Mouse (Mus musculus): ENCODE measurements at regions not wholly inside any gene's neighbourhood (a gene's known extent, or its start where the extent isn't known, plus 50 kb on each side); places are given as distances from the start of the nearest gene placed in this dataset.

DNA sequence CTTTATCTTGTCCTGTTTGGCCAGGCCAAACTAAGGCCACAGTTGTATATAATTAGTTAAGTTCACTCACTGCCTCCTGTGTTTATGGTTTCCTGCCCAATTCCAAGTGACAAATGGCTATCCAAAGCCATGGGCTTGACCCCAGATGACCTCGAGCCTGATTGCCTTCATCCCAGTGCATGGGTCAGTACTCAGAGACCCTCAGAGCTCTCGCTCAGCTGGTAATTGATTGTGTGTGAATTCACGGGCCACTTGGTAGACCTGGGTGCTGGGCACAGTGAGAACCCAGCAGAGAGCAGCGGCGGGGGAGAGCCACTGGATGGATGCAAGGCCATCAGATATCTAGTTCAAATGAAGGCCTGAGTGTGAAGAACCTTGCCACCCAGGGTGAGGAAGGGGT, 124.1 kb downstream of the Chic2 start:
- TF ChIP-seq CTCF (IDR thresholded peaks at IDR 0.05; ENCODE audit: borderline replicate concordance, insufficient read depth, low read depth, low read length) (no peak), POLR2A (IDR thresholded peaks at IDR 0.05; ENCODE audit: borderline replicate concordance, insufficient read depth, low read length) (no peak)

Measured in cerebellum, adult 2 months (tissue).